ENCODE assay signal across 8 mouse cellular contexts in the genomic region with DNA sequence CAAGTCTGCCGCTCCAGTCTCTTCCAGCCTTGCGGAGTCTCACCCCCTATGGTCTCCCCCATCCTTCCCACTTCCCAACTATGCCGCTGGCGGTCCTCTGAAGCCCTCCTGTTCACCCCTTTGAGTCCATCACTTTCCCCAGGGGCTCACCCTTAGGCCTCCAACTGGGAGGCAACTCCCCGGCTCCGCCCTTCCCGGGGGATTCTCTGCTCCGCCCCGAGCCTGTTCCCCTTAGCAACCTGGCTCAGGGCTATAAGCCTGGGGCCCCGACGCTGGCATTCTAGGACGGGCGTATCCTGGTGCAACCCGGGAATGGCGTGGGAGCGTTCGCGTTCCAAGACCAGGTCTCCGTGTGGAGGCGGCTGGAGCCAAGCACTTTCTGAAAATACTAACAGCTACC. TPM values are rescaled to one million over a fixed set of nuclear protein-coding genes. Genes with fewer than 3 reads are reported as not detected.
A peak's percentile ranks its signal among the peaks of the same experiment; 100 is the strongest.
DNase-seq lines count a peak whose midpoint lies in the region; ATAC-seq and TF ChIP-seq lines count a peak whose summit lies in the region.

A gene (minus strand): TSS at position 381 of the 400 bp plus-strand sequence.

- H3K4me1 ChIP-seq in cortical plate, adult 2 months (ENCODE audit: control insufficient read depth, insufficient read depth, low read length) = no peaks in the 10 kb centered on the region
- H3K4me1 ChIP-seq in intestine, embryonic 16.5 days (ENCODE audit: control insufficient read depth, insufficient read depth, low read length) = peaks cover 47% of the 10 kb centered on the region
- peaks cover 31% of the 10 kb centered on the region for H3K4me1 ChIP-seq in liver, adult 2 months (ENCODE audit: control insufficient read depth, insufficient read depth, low read length)
- peaks cover 9% of the 10 kb centered on the region; the same call in 1 of the 2 replicates for H3K4me1 ChIP-seq in midbrain, embryonic 16.5 days (ENCODE audit: control insufficient read depth, insufficient read depth, low read length)

- H3K27ac ChIP-seq in cortical plate, adult 2 months (ENCODE audit: insufficient read depth, low read length) = no peak within 1 kb of the TSS
- peak within 1 kb of the TSS; percentile 95 for H3K27ac ChIP-seq in intestine, embryonic 16.5 days (ENCODE audit: low read length)
- peak within 1 kb of the TSS; percentile 94 for H3K27ac ChIP-seq in liver, adult 2 months (replicated peaks; ENCODE audit: insufficient read depth, low read depth, low read length)
- H3K27ac ChIP-seq in midbrain, embryonic 16.5 days (ENCODE audit: low read length) = 0 out of 2 replicates have a peak within 1 kb of the TSS, but pooled peaks have one; percentile 51

- H3K27me3 ChIP-seq in intestine, embryonic 16.5 days (replicated peaks; ENCODE audit: control insufficient read depth, insufficient read depth, low read length) = no peaks in the 10 kb centered on the region
- no peaks in the 10 kb centered on the region for H3K27me3 ChIP-seq in liver, adult 2 months (ENCODE audit: control insufficient read depth, insufficient read depth, low read length)
- H3K27me3 ChIP-seq in midbrain, embryonic 16.5 days (ENCODE audit: control insufficient read depth, insufficient read depth, low read depth, low read length) = peaks cover 6% of the 10 kb centered on the region

- peak within 1 kb of the TSS; percentile 77 for H3K4me2 ChIP-seq in intestine, embryonic 16.5 days (ENCODE audit: low read depth, low read length)
- peak within 1 kb of the TSS; percentile 75 for H3K4me2 ChIP-seq in midbrain, embryonic 16.5 days (ENCODE audit: low read length)

- peaks cover 15% of the 10 kb centered on the region; the same call in 1 of the 2 replicates for H3K79me2 ChIP-seq in liver, adult 2 months (ENCODE audit: control insufficient read depth, insufficient read depth, low read length)

- under 1% methylated on average over 20 of the region's 20 CpGs for WGBS in intestine, embryonic 16.5 days
- WGBS in liver, adult 2 months = 6% methylated on average over 20 of the region's 20 CpGs
- 2% methylated on average over 20 of the region's 20 CpGs for WGBS in midbrain, embryonic 16.5 days

- ATAC-seq in granulocyte monocyte progenitor cell, adult 5-6 weeks (replicated peaks; ENCODE audit: poor library complexity, severe bottlenecking) = peak; percentile 7; the same call in 1 of the 2 replicates
- ATAC-seq in intestine, embryonic 16.5 days = peak; percentile 95
- ATAC-seq in midbrain, embryonic 16.5 days = peak; percentile 71

- intact Hi-C loops in left cerebral cortex, postnatal 14 days (cut with DNase I) = no loop called here

- H3K9me3 ChIP-seq in intestine, embryonic 16.5 days (ENCODE audit: control insufficient read depth, low read length) = no peaks in the 10 kb centered on the region
- H3K9me3 ChIP-seq in midbrain, embryonic 16.5 days (replicated peaks; ENCODE audit: control insufficient read depth, low read length, poor library complexity, severe bottlenecking) = no peaks in the 10 kb centered on the region

- no peak for TF ChIP-seq POLR2A in cortical plate, adult 2 months (IDR thresholded peaks at IDR 0.05; ENCODE audit: extremely low read depth, insufficient read depth, low read length)
- no peak for TF ChIP-seq POLR2A in liver, adult 2 months (IDR thresholded peaks at IDR 0.05; ENCODE audit: extremely low read depth, insufficient read depth, low read length)

- H3K4me3 ChIP-seq in cortical plate, adult 2 months (ENCODE audit: insufficient read depth, low read length) = peak within 1 kb of the TSS; percentile 21; the same call in 1 of the 2 replicates
- peak within 1 kb of the TSS; percentile 63 for H3K4me3 ChIP-seq in intestine, embryonic 16.5 days (ENCODE audit: low read length)
- H3K4me3 ChIP-seq in liver, adult 2 months (ENCODE audit: insufficient read depth, low read depth, low read length) = peak within 1 kb of the TSS; percentile 82
- peak within 1 kb of the TSS; percentile 38 for H3K4me3 ChIP-seq in midbrain, embryonic 16.5 days (ENCODE audit: low read depth, low read length)

- DNase-seq in left cerebral cortex, adult 18-20 months (ENCODE audit: low spot score in 2 of 2) = no peak
- no peak for DNase-seq in left cerebral cortex, postnatal 14 days (ENCODE audit: low spot score in 2 of 2)
- peak; percentile 64 for DNase-seq in liver, adult 2 months (ENCODE audit: extremely low read depth, low read depth, low spot score)
- peak; percentile 57 for DNase-seq in urinary bladder, postnatal 25 days (ENCODE audit: low spot score)

- no peaks in the 10 kb centered on the region for H3K36me3 ChIP-seq in intestine, embryonic 16.5 days (ENCODE audit: control insufficient read depth, insufficient read depth, low read length)
- no peaks in the 10 kb centered on the region for H3K36me3 ChIP-seq in liver, adult 2 months (ENCODE audit: control insufficient read depth, insufficient read depth, low read length)
- H3K36me3 ChIP-seq in midbrain, embryonic 16.5 days (ENCODE audit: control insufficient read depth, insufficient read depth, low read length) = no peaks in the 10 kb centered on the region

- peak within 1 kb of the TSS; percentile 77 for H3K9ac ChIP-seq in intestine, embryonic 16.5 days (ENCODE audit: low read depth, low read length)
- H3K9ac ChIP-seq in liver, adult 2 months (ENCODE audit: low read depth, low read length) = peak within 1 kb of the TSS; percentile 80
- peak within 1 kb of the TSS; percentile 56 for H3K9ac ChIP-seq in midbrain, embryonic 16.5 days (ENCODE audit: low read depth, low read length)

- no peak for TF ChIP-seq CTCF in cortical plate, adult 2 months (IDR thresholded peaks at IDR 0.05; ENCODE audit: extremely low read depth, insufficient read depth, low read length)
- TF ChIP-seq CTCF in liver, adult 2 months (IDR thresholded peaks at IDR 0.05; ENCODE audit: low read depth, low read length) = no peak

RNA-seq across cellular contexts. Expression of the gene that starts here (rescaled TPM):
- total RNA-seq in left cerebral cortex, adult 18-20 months (2021) = 10 to 100 TPM; 12.8 to 15.4 TPM
- total RNA-seq in left cerebral cortex, postnatal 14 days (2021) = 10 to 100 TPM in 1 of 2 experiments, 1 to 10 TPM in 1; 9.5 to 10.1 TPM
- polyA plus RNA-seq in cortical plate, adult 2 months (2012; rRNA removed) = 35.2 and 45.3 TPM in 2 replicates
- total RNA-seq in granulocyte monocyte progenitor cell, adult 5-6 weeks (2014; fragmentation: Nextera tagmentation) = 17.7 and 22.8 TPM in 2 replicates
- 11.3 and 23.5 TPM in 2 replicates for total RNA-seq in granulocyte monocyte progenitor cell, adult 5-6 weeks (2017)
- 171 and 180 TPM in 2 replicates for polyA plus RNA-seq in intestine, embryonic 16.5 days (2015; fragmentation: Nextera tagmentation; extraction: Ambion mirVana)
- 76.1 and 81.6 TPM in 2 replicates for total RNA-seq in liver, adult 2 months (2014; rRNA removed)
- 140 and 148 TPM in 2 replicates for polyA plus RNA-seq in liver, adult 2 months (2012; rRNA removed)
- 19.5 and 22.1 TPM in 2 replicates for polyA plus RNA-seq in midbrain, embryonic 16.5 days (2015; fragmentation: Nextera tagmentation; extraction: Ambion mirVana)

Comparison
In these comparisons a context has a peak if more than half of its experiments do, and no peak if none do; other contexts are left out.
1. DNase-seq: peak in liver, adult 2 months (single experiment) and urinary bladder, postnatal 25 days (single experiment); none in left cerebral cortex, adult 18-20 months (0 of 2) and left cerebral cortex, postnatal 14 days (0 of 2).
2. H3K4me3 ChIP-seq: peak in every context shown above with its lines; median percentile 82 in liver, adult 2 months; 63 in intestine, embryonic 16.5 days; 38 in midbrain, embryonic 16.5 days; 21 in cortical plate, adult 2 months.
3. ATAC-seq: peak in every context shown above with its lines; median percentile 95 in intestine, embryonic 16.5 days; 71 in midbrain, embryonic 16.5 days; 7 in granulocyte monocyte progenitor cell, adult 5-6 weeks.
4. Peak in every context shown above with its lines, with median percentiles within 50 percentile points of each other: H3K9ac ChIP-seq.